Mouse (Mus musculus): ENCODE measurements at regions not wholly inside any gene's neighbourhood (a gene's known extent, or its start where the extent isn't known, plus 50 kb on each side); places are given as distances from the start of the nearest gene placed in this dataset.

DNA sequence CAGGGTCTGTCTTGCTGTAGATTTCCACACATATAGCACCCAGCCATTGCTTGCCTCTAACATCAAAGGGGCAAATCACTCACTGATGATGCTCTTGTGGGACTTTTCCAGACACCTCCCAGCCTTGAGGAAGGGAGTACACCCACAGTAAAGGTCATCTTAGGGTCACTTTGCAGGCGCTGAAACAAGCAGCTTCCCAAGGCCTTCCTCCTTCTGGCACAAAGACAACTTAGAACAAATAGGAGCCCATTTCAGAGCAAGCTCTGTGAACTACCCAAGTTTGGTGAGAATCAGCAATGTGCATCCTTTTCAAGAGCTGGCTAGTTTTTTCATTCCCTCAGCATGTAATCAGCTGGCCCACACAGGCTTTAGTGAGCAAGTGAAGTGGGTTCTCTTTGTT is 352.2 kb upstream of the Ubash3b start:
- no peak for TF ChIP-seq CTCF (IDR thresholded peaks at IDR 0.05; ENCODE audit: low read depth)
- TF ChIP-seq EP300 (IDR thresholded peaks at IDR 0.05; ENCODE audit: low read depth) = no peak

All from liver, embryonic 14.5 days (tissue).